Mouse (Mus musculus) liver, embryonic 14.5 days (tissue): ENCODE results near the gene Bcl11a. TPM values are rescaled to one million over a fixed set of nuclear protein-coding genes. Genes with fewer than 3 reads are reported as not detected.

Source experiments
- ATAC-seq: fragments of 200-750 bp; cut with Nextera tagmentation; 2 replicates; pipeline ENCODE4 v1.8.0; 2017; ENCODE audit warnings: moderate number of reproducible peaks, mild to moderate bottlenecking, moderate library complexity; ENCODE audit not compliant: insufficient read depth
- DNase-seq, 3 experiments: peaks; one replicate each; pipeline ENCODE4 v3.0.0-alpha.2; 2012 to 2013; ENCODE audit warnings: low read depth in 3 of 3, low spot score in 3 of 3
- H3K27ac ChIP-seq: fragments of 300-500 bp; sonication (generic); 2 replicates; pipeline ENCODE4 v1.5.1; 2014; ENCODE audit warnings: moderate library complexity, mild to moderate bottlenecking, control low read depth, inconsistent platforms
- H3K27me3 ChIP-seq: fragments of 300-500 bp; sonication (generic); 2 replicates; pipeline ENCODE4 v1.6.1; 2014; ENCODE audit warnings: mild to moderate bottlenecking, low read length, moderate library complexity; ENCODE audit not compliant: control insufficient read depth, insufficient read depth
- H3K36me3 ChIP-seq: fragments of 300-500 bp; sonication (generic); replicated peaks from 2 replicates; pipeline ENCODE4 v1.6.1; 2014; ENCODE audit warnings: low read depth; ENCODE audit not compliant: control insufficient read depth, insufficient read depth
- H3K4me1 ChIP-seq, 2 experiments: fragments of 200-500 bp in 1 of 2; fragments of 300-500 bp in 1 of 2; sonication (generic) in 1 of 2; replicated peaks; 2 replicates each; pipeline ENCODE4 v1.6.1; 2012 to 2014; ENCODE audit warnings: antibody characterized with exemption in 1 of 2, inconsistent platforms in 1 of 2, low read length in 1 of 2; ENCODE audit not compliant: control insufficient read depth in 2 of 2, insufficient read depth in 2 of 2
- H3K4me2 ChIP-seq: fragments of 300-500 bp; sonication (generic); 2 replicates; pipeline ENCODE4 v1.6.1; 2014; ENCODE audit warnings: low read depth, mild to moderate bottlenecking, control low read depth, moderate library complexity
- H3K4me3 ChIP-seq, 2 experiments: fragments of 200-500 bp in 1 of 2; fragments of 300-500 bp in 1 of 2; sonication (generic) in 1 of 2; 2 replicates each; pipeline ENCODE4 v1.5.1; 2012 to 2014; ENCODE audit warnings: low read depth in 2 of 2, low read length in 2 of 2, mild to moderate bottlenecking in 2 of 2, control low read depth in 1 of 2, inconsistent platforms in 1 of 2, moderate library complexity in 1 of 2; ENCODE audit not compliant: insufficient read depth in 1 of 2
- H3K9ac ChIP-seq: fragments of 300-500 bp; sonication (generic); replicated peaks from 2 replicates; pipeline ENCODE4 v1.6.1; 2014; ENCODE audit warnings: mild to moderate bottlenecking, control low read depth, moderate library complexity
- H3K9me3 ChIP-seq: fragments of 300-500 bp; sonication (generic); 2 replicates; pipeline ENCODE4 v1.6.1; 2016; ENCODE audit warnings: low read length, mixed read lengths; ENCODE audit not compliant: control insufficient read depth
- CTCF ChIP-seq: IDR thresholded peaks from 2 replicates; pipeline ENCODE4 v1.5.1; 2016; ENCODE audit warnings: antibody characterized with exemption, low read depth, control low read depth
- EP300 ChIP-seq: IDR thresholded peaks from 2 replicates; pipeline ENCODE4 v1.6.1; 2016; ENCODE audit warnings: antibody characterized with exemption, low read depth
- WGBS: fragments of 180-500 bp; shearing (Covaris S2); extraction: QIAGEN DNeasy Blood & Tissue Kit; methylation state at CpG from one replicate; pipeline ENCODE4 v1.1.7; 2014; ENCODE audit not compliant: insufficient replicate concordance; 5-methylcytosine and 5-hydroxymethylcytosine counted together
- polyA plus RNA-seq, 2 experiments: library from polyadenylated mRNA; depleted of rRNA in 1 of 2; stranded (reverse) in 1 of 2; unstranded in 1 of 2; fragments of >200 nt; fragmentation: Nextera tagmentation in 1 of 2; extraction: Ambion mirVana in 1 of 2; gene quantifications; 2 replicates each; pipeline versions ENCODE4 v1.2.1 to v1.2.3; 2012 to 2014

The Bcl11a gene
- polyA plus RNA-seq, 2 experiments: 13.0 to 29.4 TPM

DNA sequence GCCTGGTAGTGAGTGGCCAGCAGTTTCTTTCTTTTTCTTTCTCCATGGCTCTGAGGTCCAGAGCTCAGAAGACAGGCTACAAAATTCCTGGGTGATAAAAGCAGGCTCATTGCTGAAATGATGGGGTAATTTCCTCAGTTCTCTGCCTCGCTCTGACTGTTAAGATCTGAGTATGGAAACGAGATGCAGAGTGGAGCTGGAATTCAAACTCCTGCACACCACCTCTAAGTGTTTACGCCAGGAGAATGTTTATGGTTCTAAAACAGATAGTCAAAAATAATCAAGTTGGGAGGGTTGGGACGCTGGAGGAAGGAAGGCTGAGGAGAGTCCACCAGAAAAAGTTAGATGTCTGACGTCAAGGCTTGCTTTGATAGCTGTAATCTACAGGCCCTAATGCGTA lies 13.6 kb upstream of the Bcl11a start:
- Histone ChIP-seq H3K27me3 (peaks cover 35% of the 10 kb centered on the region), H3K9ac (no peak overlapping the region), H3K4me3 (no peak overlapping the region), H3K36me3 (no peaks in the 10 kb centered on the region), H3K4me2 (no peak overlapping the region), H3K9me3 (no peaks in the 10 kb centered on the region), H3K4me1 (no peaks in the 10 kb centered on the region), H3K27ac (no peak overlapping the region)
- TF ChIP-seq EP300: no peak
- TF ChIP-seq CTCF: no peak
- WGBS: 58% methylated on average over 6 of the region's 6 CpGs
- DNase-seq (no peak), ATAC-seq (no peak)

DNA sequence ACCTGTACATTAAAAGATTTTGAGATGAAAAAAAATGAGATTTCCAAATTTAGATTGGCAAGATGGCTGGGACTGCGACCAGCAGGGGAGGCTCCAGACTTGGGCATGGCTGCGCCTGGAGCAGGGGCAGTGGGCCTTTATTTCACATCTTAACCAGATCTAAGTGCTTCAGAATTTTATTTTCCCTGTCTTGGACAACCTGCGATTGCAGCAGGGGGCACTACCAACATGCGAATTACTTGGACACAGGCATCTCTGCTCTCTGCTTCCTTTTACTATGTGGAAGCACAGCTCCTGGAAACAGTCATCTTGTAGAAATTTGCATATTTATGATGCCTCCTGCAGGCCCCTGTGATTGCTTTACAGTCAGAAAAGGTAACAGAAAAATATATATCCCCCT lies 12.5 kb upstream of the Bcl11a start:
- no peak overlapping the region for H3K9ac ChIP-seq
- H3K9me3 ChIP-seq: no peaks in the 10 kb centered on the region
- no peaks in the 10 kb centered on the region for H3K4me1 ChIP-seq
- H3K4me2 ChIP-seq: no peak overlapping the region
- ATAC-seq (no peak), DNase-seq (no peak)
- no peak overlapping the region for H3K27ac ChIP-seq
- TF ChIP-seq CTCF (peak; percentile 38), EP300 (no peak)
- WGBS: 35% methylated on average over 4 of the region's 4 CpGs
- H3K4me3 ChIP-seq: no peak overlapping the region
- no peaks in the 10 kb centered on the region for H3K36me3 ChIP-seq
- H3K27me3 ChIP-seq: peaks cover 26% of the 10 kb centered on the region

GRCm38 (mm10) chr11:24074021-24074591 lies 3.8 kb upstream of the Bcl11a start:
- Histone ChIP-seq H3K9me3 (no peaks in the 10 kb centered on the region), H3K4me3 (peak overlapping the region; percentile 47 to 68; a peak in 3 of 4 replicates), H3K27ac (no peak overlapping the region), H3K9ac (peak overlapping the region; percentile 50), H3K27me3 (peaks cover 14% of the 10 kb centered on the region), H3K4me1 (peaks cover 4 to 8% of the 10 kb centered on the region in 2 experiments; a peak in 2 of 4 replicates), H3K4me2 (peak overlapping the region; percentile 91), H3K36me3 (no peaks in the 10 kb centered on the region)
- ATAC-seq (no peak), DNase-seq (no peak)
- 2% methylated on average over 18 of the region's 18 CpGs for WGBS
- TF ChIP-seq EP300 (no peak), CTCF (no peak)

GRCm38 (mm10) chr11:24074634-24075104 lies 3.2 kb upstream of the Bcl11a start, which contains the start of gene A830031A19Rik:
Gene A830031A19Rik, minus strand, starts transcription at chr11:24075054.
- H3K9me3 ChIP-seq: no peaks in the 10 kb centered on the region
- H3K9ac ChIP-seq: peak within 1 kb of the TSS; percentile 70
- peak within 1 kb of the TSS; percentile 68 to 83 for H3K4me3 ChIP-seq
- DNase-seq: peak in 1 of 3 experiments; percentile 53
- TF ChIP-seq CTCF (no peak), EP300 (no peak)
- H3K27me3 ChIP-seq: peaks cover 14% of the 10 kb centered on the region
- H3K36me3 ChIP-seq: no peaks in the 10 kb centered on the region
- H3K4me1 ChIP-seq: peaks cover 4 to 8% of the 10 kb centered on the region in 2 experiments; a peak in 2 of 4 replicates
- peak within 1 kb of the TSS; percentile 54 for H3K27ac ChIP-seq
- peak within 1 kb of the TSS; percentile 91 for H3K4me2 ChIP-seq
- ATAC-seq: no peak
- under 1% methylated on average over 11 of the region's 11 CpGs for WGBS

- H3K27ac ChIP-seq: peak overlapping the region; percentile 54
- no peaks in the 10 kb centered on the region for H3K36me3 ChIP-seq
- H3K9ac ChIP-seq: peak overlapping the region; percentile 70
- no peak for TF ChIP-seq EP300
- TF ChIP-seq CTCF: no peak
- DNase-seq (no peak), ATAC-seq (no peak)
- H3K27me3 ChIP-seq: peaks cover 14% of the 10 kb centered on the region
- no peaks in the 10 kb centered on the region for H3K9me3 ChIP-seq
- peak overlapping the region; percentile 91 for H3K4me2 ChIP-seq
- peak overlapping the region; percentile 68 to 83 for H3K4me3 ChIP-seq
- WGBS: under 1% methylated on average over 17 of the region's 17 CpGs
- peaks cover 4 to 8% of the 10 kb centered on the region in 2 experiments; a peak in 2 of 4 replicates for H3K4me1 ChIP-seq
Measured at GRCm38 (mm10) chr11:24075486-24076126, 2.2 kb upstream of the Bcl11a start.
